Mouse (Mus musculus): Measurements from ENCODE around the gene Gm48551. TPM values are rescaled to one million over a fixed set of nuclear protein-coding genes. Genes with fewer than 3 reads are reported as not detected.

Gene Gm48551
- polyA plus RNA-seq, 1 experiment from 2014 or later, result 4.1 TPM

Small RNA genes within 50 kb of the gene (microRNA-seq; reads per million reads assigned to microRNA genes)
- gene Mir1191b, result not detected
- not detected for gene Mir6913

Other genes with a start within 250 kb of the Gm48551 start
- 27.0 and 27.9 TPM in 2 replicates for gene Zbtb7a, start 249.2 kb upstream of the Gm48551 start, polyA plus RNA-seq (2015; fragmentation: Nextera tagmentation; extraction: Ambion mirVana)
- 58.1 and 60.9 TPM in 2 replicates for gene Pias4, start 216.5 kb upstream of the Gm48551 start, polyA plus RNA-seq (2015; fragmentation: Nextera tagmentation; extraction: Ambion mirVana)
- 622 and 633 TPM in 2 replicates for gene Eef2, start 207.8 kb upstream of the Gm48551 start, polyA plus RNA-seq (2015; fragmentation: Nextera tagmentation; extraction: Ambion mirVana)
- gene Dapk3, start 201.5 kb upstream of the Gm48551 start, polyA plus RNA-seq (2015; fragmentation: Nextera tagmentation; extraction: Ambion mirVana), result 57.1 and 60.1 TPM in 2 replicates
- not detected in 2 replicates for gene 4930442H23Rik, start 200.6 kb upstream of the Gm48551 start, polyA plus RNA-seq (2015; fragmentation: Nextera tagmentation; extraction: Ambion mirVana)
- not detected in 2 replicates for gene Nmrk2, start 182.4 kb upstream of the Gm48551 start, polyA plus RNA-seq (2015; fragmentation: Nextera tagmentation; extraction: Ambion mirVana)
- gene Atcay, start 153.6 kb upstream of the Gm48551 start, polyA plus RNA-seq (2015; fragmentation: Nextera tagmentation; extraction: Ambion mirVana), result 1.3 and 1.8 TPM in 2 replicates
- gene Zfr2, start 151.3 kb upstream of the Gm48551 start, polyA plus RNA-seq (2015; fragmentation: Nextera tagmentation; extraction: Ambion mirVana), result 11.8 and 12.0 TPM in 2 replicates
- 7.0 and 7.4 TPM in 2 replicates for gene Matk, start 131.5 kb upstream of the Gm48551 start, polyA plus RNA-seq (2015; fragmentation: Nextera tagmentation; extraction: Ambion mirVana)
- 197 and 202 TPM in 2 replicates for gene Mrpl54, start 117.5 kb upstream of the Gm48551 start, polyA plus RNA-seq (2015; fragmentation: Nextera tagmentation; extraction: Ambion mirVana)
- gene Apba3, start 117.5 kb upstream of the Gm48551 start, polyA plus RNA-seq (2015; fragmentation: Nextera tagmentation; extraction: Ambion mirVana), result 61.9 and 67.9 TPM in 2 replicates
- 5.0 and 7.2 TPM in 2 replicates for gene Tjp3, start 92.9 kb upstream of the Gm48551 start, polyA plus RNA-seq (2015; fragmentation: Nextera tagmentation; extraction: Ambion mirVana)
- gene Pip5k1c, start 91.5 kb upstream of the Gm48551 start, polyA plus RNA-seq (2015; fragmentation: Nextera tagmentation; extraction: Ambion mirVana), result 56.0 and 57.6 TPM in 2 replicates
- 43.2 and 46.9 TPM in 2 replicates for gene Cactin, start 63.4 kb upstream of the Gm48551 start, polyA plus RNA-seq (2015; fragmentation: Nextera tagmentation; extraction: Ambion mirVana)
- 7.1 and 7.3 TPM in 2 replicates for gene Tbxa2r, start 55.7 kb upstream of the Gm48551 start, polyA plus RNA-seq (2015; fragmentation: Nextera tagmentation; extraction: Ambion mirVana)
- gene Gipc3, start 41.2 kb upstream of the Gm48551 start, polyA plus RNA-seq (2015; fragmentation: Nextera tagmentation; extraction: Ambion mirVana), result 0.13 TPM in 1 of 2 replicates, not detected in the other
- gene Hmg20b, start 34.0 kb upstream of the Gm48551 start, polyA plus RNA-seq (2015; fragmentation: Nextera tagmentation; extraction: Ambion mirVana), result 109 and 113 TPM in 2 replicates
- gene Mfsd12, start 27.0 kb upstream of the Gm48551 start, polyA plus RNA-seq (2015; fragmentation: Nextera tagmentation; extraction: Ambion mirVana), result 10.7 and 11.0 TPM in 2 replicates
- gene 4930404N11Rik, start 18.6 kb upstream of the Gm48551 start, polyA plus RNA-seq (2015; fragmentation: Nextera tagmentation; extraction: Ambion mirVana), result 1.0 and 1.2 TPM in 2 replicates
- 102 and 119 TPM in 2 replicates for gene Fzr1, start 6.0 kb upstream of the Gm48551 start, polyA plus RNA-seq (2015; fragmentation: Nextera tagmentation; extraction: Ambion mirVana)
- 67.8 and 71.8 TPM in 2 replicates for gene Dohh, start within 50 bp of the Gm48551 start, polyA plus RNA-seq (2015; fragmentation: Nextera tagmentation; extraction: Ambion mirVana)
- gene Gm48552, start 4.5 kb downstream of the Gm48551 start, polyA plus RNA-seq (2015; fragmentation: Nextera tagmentation; extraction: Ambion mirVana), result 1.2 and 1.5 TPM in 2 replicates
- gene Smim24, start 8.6 kb downstream of the Gm48551 start, polyA plus RNA-seq (2015; fragmentation: Nextera tagmentation; extraction: Ambion mirVana), result 3.1 and 7.1 TPM in 2 replicates
- gene Nfic, start 71.2 kb downstream of the Gm48551 start, polyA plus RNA-seq (2015; fragmentation: Nextera tagmentation; extraction: Ambion mirVana), result 87.0 and 96.1 TPM in 2 replicates
- 2.1 and 2.5 TPM in 2 replicates for gene Celf5, start 98.2 kb downstream of the Gm48551 start, polyA plus RNA-seq (2015; fragmentation: Nextera tagmentation; extraction: Ambion mirVana)
- gene Ncln, start 111.9 kb downstream of the Gm48551 start, polyA plus RNA-seq (2015; fragmentation: Nextera tagmentation; extraction: Ambion mirVana), result 82.3 and 87.9 TPM in 2 replicates
- 0.25 and 0.31 TPM in 2 replicates for gene S1pr4, start 115.7 kb downstream of the Gm48551 start, polyA plus RNA-seq (2015; fragmentation: Nextera tagmentation; extraction: Ambion mirVana)
- 2.0 and 2.1 TPM in 2 replicates for gene Gna15, start 139.8 kb downstream of the Gm48551 start, polyA plus RNA-seq (2015; fragmentation: Nextera tagmentation; extraction: Ambion mirVana)
- 84.2 and 90.1 TPM in 2 replicates for gene Gna11, start 160.7 kb downstream of the Gm48551 start, polyA plus RNA-seq (2015; fragmentation: Nextera tagmentation; extraction: Ambion mirVana)
- 464 and 465 TPM in 2 replicates for gene Aes, start 175.0 kb downstream of the Gm48551 start, polyA plus RNA-seq (2015; fragmentation: Nextera tagmentation; extraction: Ambion mirVana)
- gene Tle2, start 190.1 kb downstream of the Gm48551 start, polyA plus RNA-seq (2015; fragmentation: Nextera tagmentation; extraction: Ambion mirVana), result 63.4 and 71.4 TPM in 2 replicates
- gene Tle6, start 216.6 kb downstream of the Gm48551 start, polyA plus RNA-seq (2015; fragmentation: Nextera tagmentation; extraction: Ambion mirVana), result 12.8 and 17.2 TPM in 2 replicates
- 1.3 and 2.0 TPM in 2 replicates for gene BC025920, start 221.8 kb downstream of the Gm48551 start, polyA plus RNA-seq (2015; fragmentation: Nextera tagmentation; extraction: Ambion mirVana)
- 52.7 and 54.9 TPM in 2 replicates for gene Sirt6, start 243.3 kb downstream of the Gm48551 start, polyA plus RNA-seq (2015; fragmentation: Nextera tagmentation; extraction: Ambion mirVana)
- 13.6 and 14.5 TPM in 2 replicates for gene Ankrd24, start 244.1 kb downstream of the Gm48551 start, polyA plus RNA-seq (2015; fragmentation: Nextera tagmentation; extraction: Ambion mirVana)